Mouse (Mus musculus) liver, postnatal 0 days (tissue): ENCODE results near the gene Rasgef1a.

Experiments used
- CTCF ChIP-seq: sonication (generic); IDR thresholded peaks from 2 replicates; pipeline ENCODE4 v1.5.1; 2016; ENCODE audit warnings: antibody characterized with exemption, low read depth
- EP300 ChIP-seq: IDR thresholded peaks from 2 replicates; pipeline ENCODE4 v1.6.1; 2016; ENCODE audit warnings: antibody characterized with exemption, low read depth, mild to moderate bottlenecking

DNA sequence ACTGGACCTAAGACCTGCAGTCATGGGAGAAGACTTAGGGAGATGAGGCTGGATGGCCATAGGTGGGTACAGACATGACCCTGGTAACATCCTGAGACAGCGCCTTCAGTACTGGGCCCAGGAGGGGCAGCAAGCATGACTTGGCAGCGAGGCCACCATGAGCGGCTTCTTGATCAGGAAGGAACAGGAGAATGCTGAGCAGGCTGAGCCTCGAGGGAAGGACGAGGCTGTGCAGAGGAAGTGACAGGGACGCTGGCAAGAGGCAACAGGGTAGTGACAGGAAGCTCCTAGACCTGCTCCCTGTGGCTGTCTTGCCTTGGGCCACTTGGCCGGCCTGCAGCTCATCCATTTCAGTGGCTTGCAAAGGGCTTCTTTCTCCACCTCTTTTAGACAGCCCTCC is 66.2 kb downstream of the Rasgef1a start:
- no peak for TF ChIP-seq CTCF
- TF ChIP-seq EP300, result no peak
